Mouse (Mus musculus): ENCODE measurements around the gene Mrgprb3. TPM values are rescaled to one million over a fixed set of nuclear protein-coding genes. Genes with fewer than 3 reads are reported as not detected.

Gene Mrgprb3
- polyA plus RNA-seq (2012; rRNA removed), result not detected in 2 replicates

- TF ChIP-seq POLR2A (IDR thresholded peaks at IDR 0.05; ENCODE audit: borderline replicate concordance, extremely low read depth, insufficient read depth, insufficient read length, poor library complexity, severe bottlenecking), result no peak
- no peak for TF ChIP-seq CTCF (IDR thresholded peaks at IDR 0.05; ENCODE audit: borderline replicate concordance, extremely low read depth, insufficient read depth, insufficient read length)
- DNase-seq (ENCODE audit: low read depth), result no peak
These were observed at the start of gene Mrgprb3 for GRCm38 (mm10) chr7:48643711-48644110. Gene Mrgprb3 (minus strand): TSS chr7:48643811.

Other genes with a start within 250 kb of the Mrgprb3 start
- not detected in 2 replicates for gene Mrgprb1, start 187.5 kb downstream of the Mrgprb3 start, polyA plus RNA-seq (2012; rRNA removed)
- not detected in 2 replicates for gene Mrgprx2, start 144.5 kb downstream of the Mrgprb3 start, polyA plus RNA-seq (2012; rRNA removed)
- not detected in 2 replicates for gene Mrgprb2, start 85.7 kb downstream of the Mrgprb3 start, polyA plus RNA-seq (2012; rRNA removed)
- gene Zdhhc13, start 145.2 kb upstream of the Mrgprb3 start, polyA plus RNA-seq (2012; rRNA removed), result 33.5 and 45.8 TPM in 2 replicates
- gene Csrp3, start 204.2 kb upstream of the Mrgprb3 start, polyA plus RNA-seq (2012; rRNA removed), result 0.19 TPM in 1 of 2 replicates, not detected in the other
- 5.7 and 7.6 TPM in 2 replicates for gene E2f8, start 237.8 kb upstream of the Mrgprb3 start, polyA plus RNA-seq (2012; rRNA removed)

Data from brain, embryonic 14.5 days (tissue).